Mouse (Mus musculus): ENCODE results near the gene Pik3ip1.

Gene Pik3ip1

GRCm38 (mm10) chr11:3329891-3330451 is at the start of gene Pik3ip1:
TSS of gene Pik3ip1 (plus strand) at chr11:3330401.
- no peak for ATAC-seq (ENCODE audit: low TSS enrichment)

GRCm38 (mm10) chr11:3282887-3283286 is 47.3 kb upstream of the Pik3ip1 start:
- ATAC-seq (ENCODE audit: low TSS enrichment): no peak

- ATAC-seq (ENCODE audit: low TSS enrichment): no peak
Observed at GRCm38 (mm10) chr11:3283645-3284044, 46.6 kb upstream of the Pik3ip1 start.

GRCm38 (mm10) chr11:3285940-3286339 is 44.3 kb upstream of the Pik3ip1 start:
- ATAC-seq (ENCODE audit: low TSS enrichment): no peak

GRCm38 (mm10) chr11:3287131-3287530 is 43.1 kb upstream of the Pik3ip1 start:
- no peak for ATAC-seq (ENCODE audit: low TSS enrichment)

GRCm38 (mm10) chr11:3287921-3288320 is 42.3 kb upstream of the Pik3ip1 start:
- no peak for ATAC-seq (ENCODE audit: low TSS enrichment)

- ATAC-seq (ENCODE audit: low TSS enrichment): 0 out of 2 replicates have a peak, but pooled peaks have one; percentile 8
Observed at GRCm38 (mm10) chr11:3288521-3289301, 41.5 kb upstream of the Pik3ip1 start, which contains the start of gene Patz1. TSS of gene Patz1 (plus strand) at chr11:3288874.

- peak; percentile 1; the same call in 1 of the 2 replicates for ATAC-seq (ENCODE audit: low TSS enrichment)
Observed at GRCm38 (mm10) chr11:3289302-3289802, 40.8 kb upstream of the Pik3ip1 start.

- peak; percentile 42 for ATAC-seq (ENCODE audit: low TSS enrichment)
Observed at GRCm38 (mm10) chr11:3289803-3290639, 40.2 kb upstream of the Pik3ip1 start.

- peak; percentile 47 for ATAC-seq (ENCODE audit: low TSS enrichment)
Observed at GRCm38 (mm10) chr11:3290640-3291310, 39.4 kb upstream of the Pik3ip1 start.

GRCm38 (mm10) chr11:3291311-3292061 is 38.7 kb upstream of the Pik3ip1 start:
- no peak for ATAC-seq (ENCODE audit: low TSS enrichment)

- no peak for ATAC-seq (ENCODE audit: low TSS enrichment)
Observed at GRCm38 (mm10) chr11:3292062-3292421, 38.2 kb upstream of the Pik3ip1 start.

- no peak for ATAC-seq (ENCODE audit: low TSS enrichment)
Observed at GRCm38 (mm10) chr11:3292711-3293249, 37.4 kb upstream of the Pik3ip1 start.

- ATAC-seq (ENCODE audit: low TSS enrichment): no peak
Observed at GRCm38 (mm10) chr11:3293361-3293760, 36.8 kb upstream of the Pik3ip1 start.

- no peak for ATAC-seq (ENCODE audit: low TSS enrichment)
Observed at GRCm38 (mm10) chr11:3294641-3295040, 35.6 kb upstream of the Pik3ip1 start.

GRCm38 (mm10) chr11:3296056-3296455 is 34.1 kb upstream of the Pik3ip1 start:
- no peak for ATAC-seq (ENCODE audit: low TSS enrichment)

- no peak for ATAC-seq (ENCODE audit: low TSS enrichment)
Observed at GRCm38 (mm10) chr11:3297871-3298812, 32.1 kb upstream of the Pik3ip1 start.

GRCm38 (mm10) chr11:3298813-3299185 is 31.4 kb upstream of the Pik3ip1 start:
- no peak for ATAC-seq (ENCODE audit: low TSS enrichment)

- ATAC-seq (ENCODE audit: low TSS enrichment): no peak
Observed at GRCm38 (mm10) chr11:3301075-3301474, 29.1 kb upstream of the Pik3ip1 start.

GRCm38 (mm10) chr11:3302385-3302784 is 27.8 kb upstream of the Pik3ip1 start:
- peak; percentile 92 for ATAC-seq (ENCODE audit: low TSS enrichment)
